Mouse (Mus musculus): ENCODE measurements around the gene Gtf2ird1.
"Not testable (repeated sequence)": the region's sequence is repeated elsewhere in the genome, so short reads cannot be mapped to it uniquely, and the experiment has no call there.

Gene Gtf2ird1

DNA sequence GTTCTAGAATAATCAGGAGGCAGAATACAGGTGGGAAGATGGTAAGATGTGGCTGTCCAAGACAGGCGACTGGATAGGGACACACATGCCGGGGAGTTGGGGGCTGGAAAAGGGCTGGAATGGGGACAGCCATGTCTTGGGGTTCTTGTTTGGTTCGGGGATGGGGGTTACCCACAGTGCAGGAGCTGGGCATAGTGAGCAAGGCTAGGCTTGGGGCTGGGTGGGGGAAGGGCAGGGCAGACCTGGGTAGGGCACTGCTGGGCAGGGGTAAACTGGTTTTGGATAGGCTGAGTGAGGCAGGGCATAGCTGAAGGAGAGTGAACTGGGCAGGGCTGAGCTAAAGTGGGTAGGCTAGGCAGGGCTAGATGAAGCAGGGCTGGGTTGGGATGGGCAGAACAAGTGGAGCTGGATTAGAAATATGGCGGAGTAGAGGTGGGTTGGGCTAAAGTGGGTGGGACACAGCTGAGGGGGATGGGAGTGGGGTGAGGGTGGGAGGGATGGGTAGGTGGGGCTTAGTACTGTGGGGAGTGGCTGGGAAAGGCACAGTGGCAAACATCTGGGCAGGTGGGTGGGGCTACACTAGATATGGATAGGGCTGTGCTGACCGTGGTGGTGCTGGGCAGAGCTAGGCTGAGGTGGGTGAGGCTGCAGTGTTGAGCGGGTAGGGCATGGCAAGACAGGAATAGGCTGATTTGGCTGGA, 46.8 kb downstream of the Gtf2ird1 start:
- no peak for DNase-seq (ENCODE audit: low spot score)

DNA sequence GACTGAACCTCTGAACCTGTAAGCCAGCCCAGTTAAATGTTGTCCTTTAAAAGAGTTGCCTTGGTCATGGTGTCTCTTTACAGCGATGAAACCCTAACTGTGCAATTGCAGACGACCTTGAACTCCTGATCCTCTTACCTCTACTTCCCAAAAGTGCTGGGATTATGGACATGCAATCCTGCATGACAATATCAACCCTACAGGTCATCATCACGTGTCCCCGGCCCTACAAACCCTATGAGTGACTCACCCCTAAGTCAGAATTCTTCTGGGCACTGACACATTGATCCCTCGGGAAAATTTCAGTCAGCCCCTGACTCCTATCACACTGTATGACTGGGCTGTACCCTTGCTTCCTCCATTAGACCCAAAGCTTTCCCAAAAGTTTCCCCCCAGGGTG, 48.4 kb downstream of the Gtf2ird1 start:
- no peak for DNase-seq (ENCODE audit: low spot score)

- no peak for DNase-seq (ENCODE audit: low spot score)
Measured at GRCm38 (mm10) chr5:134401841-134402240, 54.7 kb downstream of the Gtf2ird1 start.

GRCm38 (mm10) chr5:134397434-134398163, 58.9 kb downstream of the Gtf2ird1 start:
- no peak for DNase-seq (ENCODE audit: low spot score)

GRCm38 (mm10) chr5:134396519-134396918, 60.0 kb downstream of the Gtf2ird1 start:
- DNase-seq (ENCODE audit: low spot score) = no peak

GRCm38 (mm10) chr5:134394624-134395023, 61.9 kb downstream of the Gtf2ird1 start:
- no peak for DNase-seq (ENCODE audit: low spot score)

DNA sequence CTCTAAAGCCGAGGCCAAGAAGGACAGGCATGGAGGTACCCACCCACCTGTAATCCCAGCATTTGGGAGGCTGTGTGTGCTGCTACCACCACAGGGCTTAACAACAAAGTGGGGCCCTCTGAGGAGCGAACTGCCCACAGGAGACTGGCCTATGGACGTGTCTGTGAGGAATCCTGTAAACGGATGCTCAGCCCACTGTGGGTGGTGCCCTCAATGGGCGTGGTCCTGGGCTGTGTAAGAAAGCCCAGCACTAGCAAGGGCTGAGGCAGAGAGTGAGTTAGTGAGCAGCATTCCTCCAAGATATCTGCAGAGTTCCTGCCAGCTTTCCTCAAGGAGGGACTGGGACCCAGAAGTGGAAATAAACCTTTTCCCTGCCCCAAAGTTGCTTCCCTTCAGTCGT, 62.9 kb downstream of the Gtf2ird1 start:
- no peak for DNase-seq (ENCODE audit: low spot score)

GRCm38 (mm10) chr5:134385106-134385505, 71.4 kb downstream of the Gtf2ird1 start:
- peak; percentile 71 for DNase-seq (ENCODE audit: low spot score)

- DNase-seq (ENCODE audit: low spot score) = no peak
Measured at GRCm38 (mm10) chr5:134375256-134375655, 81.3 kb downstream of the Gtf2ird1 start.

GRCm38 (mm10) chr5:134374546-134374945, 82.0 kb downstream of the Gtf2ird1 start:
- DNase-seq (ENCODE audit: low spot score) = no peak

DNA sequence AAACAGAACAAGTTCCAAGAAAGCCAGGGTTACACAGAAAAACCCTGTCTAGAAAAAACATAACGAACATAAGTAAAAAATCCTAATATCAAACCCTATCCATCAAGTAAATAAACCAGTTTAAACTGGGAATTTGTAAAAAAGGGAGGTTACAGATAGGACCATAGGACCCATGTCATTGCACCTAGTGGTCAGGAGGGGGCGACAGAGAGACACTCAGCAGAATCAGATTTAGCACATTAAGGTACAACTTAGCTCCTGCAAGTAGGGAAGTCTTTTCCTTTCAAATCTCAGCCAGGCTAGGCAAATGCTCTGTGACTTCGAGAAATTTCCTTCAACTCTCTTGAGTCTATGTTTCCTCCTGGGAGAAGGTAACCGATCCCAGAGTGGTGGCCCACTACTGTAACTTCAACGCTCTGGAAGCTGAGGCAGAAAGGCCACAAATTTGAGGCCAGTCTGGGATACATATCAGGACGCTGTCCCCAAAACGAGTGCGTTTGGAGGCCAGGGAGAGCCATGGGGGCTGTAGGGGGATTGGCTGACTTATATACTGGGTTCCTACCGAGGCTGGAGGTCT, 82.5 kb downstream of the Gtf2ird1 start:
- DNase-seq (ENCODE audit: low spot score) = peak; percentile 37

DNA sequence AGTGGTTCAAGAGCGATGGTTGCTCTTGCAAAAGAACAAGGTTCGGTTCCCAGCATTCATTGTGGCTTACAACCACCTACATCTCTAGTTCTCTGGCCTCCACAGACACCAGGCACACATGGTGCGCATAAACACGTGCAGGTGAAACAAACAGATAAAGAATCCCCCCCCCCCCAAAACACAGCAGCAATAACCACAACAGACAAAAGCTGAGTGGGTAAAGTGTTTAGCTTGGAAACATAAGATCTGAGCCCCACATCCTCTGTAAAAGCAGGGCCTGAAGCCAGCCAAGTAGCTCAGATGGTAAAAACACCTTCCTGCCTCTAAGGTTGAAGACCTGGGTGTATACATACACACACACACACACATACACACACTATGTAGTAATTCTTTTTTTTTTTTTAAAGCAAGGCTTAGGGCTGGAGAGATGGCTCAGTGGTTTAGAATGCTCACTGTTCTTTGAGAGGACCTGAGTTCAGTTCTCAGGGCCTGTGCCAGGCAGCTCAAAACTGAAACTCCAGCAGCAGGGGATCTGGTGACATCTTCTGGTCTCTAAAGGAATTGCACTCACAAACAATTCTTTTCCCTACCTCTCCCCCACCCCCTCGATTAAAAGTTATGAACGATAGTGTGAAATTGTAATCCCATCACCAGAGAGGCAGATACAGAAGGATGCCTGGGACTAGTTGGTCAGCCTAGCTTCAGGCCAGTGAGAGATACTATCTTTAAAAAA, 83.4 kb downstream of the Gtf2ird1 start:
- DNase-seq (ENCODE audit: low spot score) = no peak

- DNase-seq (ENCODE audit: low spot score) = no peak
Measured at GRCm38 (mm10) chr5:134371511-134372289, 84.8 kb downstream of the Gtf2ird1 start.

DNA sequence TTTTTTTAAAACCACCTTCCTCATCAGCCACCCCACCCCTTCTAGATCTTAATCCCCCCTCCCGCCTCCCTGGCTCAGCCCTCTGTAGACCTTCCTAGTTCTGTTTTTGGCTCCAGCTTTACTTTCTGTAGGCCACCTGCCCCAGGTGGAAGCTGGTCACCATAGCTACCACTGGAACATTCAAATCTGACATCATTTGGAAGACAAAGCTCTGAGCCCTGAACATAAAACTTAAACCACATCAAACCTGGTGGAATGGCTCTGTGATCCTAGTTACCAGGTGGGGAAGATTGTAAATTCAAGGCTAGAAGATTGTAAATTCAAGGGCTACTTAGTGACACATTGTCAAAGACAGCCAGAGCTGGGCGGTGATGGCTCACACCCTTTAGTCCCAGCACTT, 85.7 kb downstream of the Gtf2ird1 start:
- DNase-seq (ENCODE audit: low spot score) = no peak

GRCm38 (mm10) chr5:134359101-134359500, 97.4 kb downstream of the Gtf2ird1 start:
- no peak for DNase-seq (ENCODE audit: low spot score)

GRCm38 (mm10) chr5:134355372-134355771, 101.1 kb downstream of the Gtf2ird1 start:
- DNase-seq (ENCODE audit: low spot score) = not testable (repeated sequence)

GRCm38 (mm10) chr5:134353117-134353516, 103.4 kb downstream of the Gtf2ird1 start:
- no peak for DNase-seq (ENCODE audit: low spot score)

GRCm38 (mm10) chr5:134352527-134353001, 104.0 kb downstream of the Gtf2ird1 start:
- no peak for DNase-seq (ENCODE audit: low spot score)

- peak; percentile 79 for DNase-seq (ENCODE audit: low spot score)
Measured at GRCm38 (mm10) chr5:134350660-134351059, 105.9 kb downstream of the Gtf2ird1 start.

DNA sequence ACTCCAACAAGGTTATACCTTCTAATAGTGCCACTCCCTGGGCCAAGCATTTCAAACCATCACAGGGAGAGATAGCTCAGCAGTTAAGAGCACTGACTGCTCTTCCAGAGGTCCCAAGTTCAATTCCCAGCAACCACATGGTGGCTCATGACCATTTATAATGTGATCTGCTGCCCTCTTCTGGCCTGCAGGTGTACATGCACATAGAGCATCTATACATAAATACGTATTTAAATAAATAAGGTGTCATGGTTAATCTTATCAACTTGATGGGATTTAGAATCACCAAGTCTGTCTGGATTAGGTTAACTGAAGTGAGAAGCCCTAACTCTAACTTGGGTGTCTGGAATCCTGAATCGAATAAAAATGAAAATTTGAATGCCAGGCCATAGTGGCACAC, 109.5 kb downstream of the Gtf2ird1 start:
- no peak for DNase-seq (ENCODE audit: low spot score)

DNA sequence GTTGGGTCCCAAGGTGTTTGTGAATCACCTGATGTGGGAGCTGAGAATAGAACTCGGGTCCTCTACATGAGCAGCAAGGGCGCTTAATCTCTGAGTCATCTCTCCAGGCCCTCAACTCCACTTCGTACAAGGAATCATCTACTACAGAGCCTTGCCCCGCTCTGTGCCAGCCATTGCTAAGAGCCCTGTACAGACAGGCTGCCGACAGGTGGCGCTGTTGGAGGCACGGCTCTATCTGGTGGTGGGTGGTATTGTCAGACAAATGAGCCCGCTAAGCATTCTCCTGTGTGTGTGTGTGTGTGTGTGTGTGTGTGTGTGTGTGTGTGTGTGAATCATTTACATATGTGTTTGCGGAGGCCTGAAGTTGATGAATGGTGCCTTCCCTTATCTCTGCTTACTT, 111.1 kb downstream of the Gtf2ird1 start:
- no peak for DNase-seq (ENCODE audit: low spot score)

- no peak for DNase-seq (ENCODE audit: low spot score)
Measured at GRCm38 (mm10) chr5:134344076-134344475, 112.4 kb downstream of the Gtf2ird1 start.

Measured in urinary bladder, postnatal 14 days (tissue).